Mouse (Mus musculus) lung, postnatal 25 days (tissue): ENCODE results near the gene Olfr1130.
"Not testable (repeated sequence)": the region's sequence is repeated elsewhere in the genome, so short reads cannot be mapped to it uniquely, and the experiment has no call there.

Experiments
- DNase-seq: peaks from one replicate; pipeline ENCODE4 v3.0.0; 2022; ENCODE audit warnings: low spot score

Olfr1130 gene

GRCm38 (mm10) chr2:87605912-87606311 is at the start of gene Olfr1130:
Gene Olfr1130 (plus strand): TSS chr2:87606212.
- DNase-seq = not testable (repeated sequence)

GRCm38 (mm10) chr2:87573602-87574001 is 32.4 kb upstream of the Olfr1130 start, which contains the start of gene Olfr1129:
Gene Olfr1129 (plus strand): TSS chr2:87573902.
- DNase-seq = not testable (repeated sequence)

GRCm38 (mm10) chr2:87626804-87627203 is 20.8 kb downstream of the Olfr1130 start, which contains the start of gene Olfr1131:
Gene Olfr1131 (plus strand): TSS chr2:87627104.
- DNase-seq = no peak

GRCm38 (mm10) chr2:87637435-87637834 is 31.4 kb downstream of the Olfr1130 start, which contains the start of gene Olfr1132:
Gene Olfr1132 (minus strand): TSS chr2:87637535.
- no peak for DNase-seq

GRCm38 (mm10) chr2:87642441-87642840 is 36.4 kb downstream of the Olfr1130 start:
- no peak for DNase-seq

GRCm38 (mm10) chr2:87647274-87647673 is 41.3 kb downstream of the Olfr1130 start, which contains the start of gene Olfr1133:
Gene Olfr1133 (minus strand): TSS chr2:87647374.
- no peak for DNase-seq

- no peak for DNase-seq
Observed at GRCm38 (mm10) chr2:87658360-87658759, 52.3 kb downstream of the Olfr1130 start, which contains the start of gene Olfr1134. Gene Olfr1134 (minus strand): TSS chr2:87658460.
